ENCODE assay signal across 35 mouse cellular contexts in genomic region chr1:153836036-153836435, GRCm38 (mm10). TPM values are rescaled to one million over a fixed set of nuclear protein-coding genes. Genes with fewer than 3 reads are reported as not detected.
DNase-seq lines count a peak whose midpoint lies in the region; ATAC-seq and TF ChIP-seq lines count a peak whose summit lies in the region.
"Had no signal": no experiment of that assay in that cellular context is flagged by ENCODE, and none has a peak within 500 bp of the region (broad histone marks: within the 10 kb centered on the region; RNA-seq: fewer than 3 reads in every experiment).

No protein-coding gene starts in this region.

- TF ChIP-seq POLR2A in bone marrow macrophage, adult 2 months (IDR thresholded peaks at IDR 0.05; ENCODE audit: borderline replicate concordance, low read depth, low read length): no peak

- ATAC-seq in lung, postnatal 0 days: no peak
- no peak for ATAC-seq in inflammation-experienced regulatory T-cells, adult 6 months
- ATAC-seq: forebrain, embryonic 14.5 days; forebrain, postnatal 0 days; hindbrain, embryonic 16.5 days; intestine, embryonic 16.5 days had no signal

- H3K36me3 ChIP-seq in lung, postnatal 0 days (ENCODE audit: insufficient read depth, low read length): no peaks in the 10 kb centered on the region
- H3K36me3 ChIP-seq: embryonic facial prominence, embryonic 15.5 days; G1E; heart, embryonic 15.5 days; hindbrain, embryonic 10.5 days; hindbrain, embryonic 13.5 days had no signal

- no peak for TF ChIP-seq EP300 in lung, postnatal 0 days (IDR thresholded peaks at IDR 0.05)

- DNase-seq in lung, postnatal 0 days (ENCODE audit: low spot score): peak; percentile 18
- DNase-seq in lung, adult 18-20 months: no peak
- peak; percentile 36 for DNase-seq in Muller cell, postnatal 12 days (ENCODE audit: inconsistent ontology term)
- DNase-seq in thymus, postnatal 14 days: no peak
- DNase-seq in frontal cortex, postnatal 25 days (ENCODE audit: low spot score in 2 of 2): no peak
- DNase-seq: adrenal gland, postnatal 10 days; adrenal gland, postnatal 36 days; B cell, adult 2 months; cerebellum, adult 11-12 months; cerebellum, adult 8-10 months; cerebellum, postnatal 10 days; cerebellum, postnatal 36 days; embryo, embryonic 11 days; forebrain, postnatal 0 days; gastrocnemius, adult 2 months; gastrocnemius, postnatal 14 days; heart, postnatal 10 days; heart, postnatal 36 days; kidney, adult 8-10 months had no signal

- H3K9me3 ChIP-seq in lung, postnatal 0 days (ENCODE audit: low read length): no peaks in the 10 kb centered on the region
- H3K9me3 ChIP-seq: embryonic facial prominence, embryonic 15.5 days; G1E; heart, embryonic 15.5 days; hindbrain, embryonic 10.5 days; hindbrain, embryonic 13.5 days had no signal

- H3K4me1 ChIP-seq in lung, postnatal 0 days (ENCODE audit: insufficient read depth, low read depth, low read length): no peaks in the 10 kb centered on the region
- peaks cover 9% of the 10 kb centered on the region for H3K4me1 ChIP-seq in bone marrow macrophage, adult 2 months (ENCODE audit: control insufficient read depth, insufficient read depth, low read length)
- H3K4me1 ChIP-seq: embryonic facial prominence, embryonic 15.5 days; heart, embryonic 15.5 days; hindbrain, embryonic 10.5 days; hindbrain, embryonic 13.5 days had no signal

- no peak for TF ChIP-seq CTCF in lung, postnatal 0 days (IDR thresholded peaks at IDR 0.05)
- no peak for TF ChIP-seq CTCF in bone marrow macrophage, adult 2 months (IDR thresholded peaks at IDR 0.05; ENCODE audit: low read depth, low read length)

- WGBS in lung, postnatal 0 days: 62% methylated on average over 4 of the region's 4 CpGs

- no peak overlapping the region for H3K9ac ChIP-seq in lung, postnatal 0 days (replicated peaks; ENCODE audit: low read depth)
- H3K9ac ChIP-seq: embryonic facial prominence, embryonic 15.5 days; forebrain, postnatal 0 days; heart, embryonic 15.5 days; hindbrain, embryonic 13.5 days had no signal

- H3K27ac ChIP-seq in lung, postnatal 0 days (ENCODE audit: low read length): no peak overlapping the region
- peak overlapping the region; percentile 17; the same call in 1 of the 2 replicates for H3K27ac ChIP-seq in bone marrow macrophage, adult 2 months (ENCODE audit: insufficient read depth, low read depth, low read length)
- H3K27ac ChIP-seq: embryonic facial prominence, embryonic 15.5 days; gastrocnemius, adult 2 months; heart, embryonic 15.5 days; hindbrain, embryonic 10.5 days; hindbrain, embryonic 13.5 days had no signal

- no peak overlapping the region for H3K4me3 ChIP-seq in lung, postnatal 0 days (ENCODE audit: low read depth, low read length)
- no peak overlapping the region for H3K4me3 ChIP-seq in bone marrow macrophage, adult 2 months (ENCODE audit: insufficient read depth, low read length)
- H3K4me3 ChIP-seq: embryonic facial prominence, embryonic 15.5 days; gastrocnemius, adult 2 months; heart, embryonic 15.5 days; hindbrain, embryonic 10.5 days; hindbrain, embryonic 13.5 days had no signal

- H3K4me2 ChIP-seq in lung, postnatal 0 days (replicated peaks; ENCODE audit: low read depth, low read length): no peak overlapping the region
- H3K4me2 ChIP-seq: embryonic facial prominence, embryonic 15.5 days; heart, embryonic 11.5 days; heart, embryonic 15.5 days; hindbrain, embryonic 13.5 days had no signal

- H3K27me3 ChIP-seq in lung, postnatal 0 days (replicated peaks; ENCODE audit: insufficient read depth, low read length): no peaks in the 10 kb centered on the region
- H3K27me3 ChIP-seq: CH12.LX; embryonic facial prominence, embryonic 15.5 days; heart, embryonic 15.5 days; hindbrain, embryonic 13.5 days had no signal

RNA-seq across cellular contexts. Expression of gene Rgsl1, which starts 7.9 kb away (rescaled TPM):
- polyA plus RNA-seq in lung, postnatal 0 days (2015; fragmentation: Nextera tagmentation; extraction: Ambion mirVana): 0.07 and 0.10 TPM in 2 replicates
- 0.36 and 0.49 TPM in 2 replicates for polyA plus RNA-seq in bone marrow macrophage, adult 2 months (2012; ENCODE audit: insufficient read depth, insufficient read length, missing spikeins)
- under 1 TPM in 2 of 3 experiments, not detected in 1; 0.17 to 0.26 TPM for polyA plus RNA-seq in inflammation-experienced regulatory T-cells, adult 6 months (2017; shearing (Covaris generic))
- polyA plus RNA-seq: embryonic facial prominence, embryonic 11.5 days; forebrain, embryonic 11.5 days; G1E; heart, embryonic 11.5 days; heart, embryonic 15.5 days; hindbrain, embryonic 10.5 days; intestine, embryonic 16.5 days had no signal

RNA-seq across cellular contexts. Expression of gene Teddm1b, which starts 38.1 kb away (rescaled TPM):
- polyA plus RNA-seq in lung, postnatal 0 days (2015; fragmentation: Nextera tagmentation; extraction: Ambion mirVana): 0.07 and 0.11 TPM in 2 replicates
- not detected in 2 replicates for polyA plus RNA-seq in bone marrow macrophage, adult 2 months (2012; ENCODE audit: insufficient read depth, insufficient read length, missing spikeins)
- polyA plus RNA-seq in inflammation-experienced regulatory T-cells, adult 6 months (2017; shearing (Covaris generic)): under 1 TPM in 1 of 3 experiments, not detected in 2; 0.46 TPM
- polyA plus RNA-seq: brain, embryonic 14.5 days; cortical plate, adult 2 months; G1E had no signal

RNA-seq across cellular contexts. Expression of gene Teddm1a, which starts 55.5 kb away (rescaled TPM):
- polyA plus RNA-seq in lung, postnatal 0 days (2015; fragmentation: Nextera tagmentation; extraction: Ambion mirVana): not detected in 2 replicates
- not detected in 2 replicates for polyA plus RNA-seq in bone marrow macrophage, adult 2 months (2012; ENCODE audit: insufficient read depth, insufficient read length, missing spikeins)
- polyA plus RNA-seq in inflammation-experienced regulatory T-cells, adult 6 months (2017; shearing (Covaris generic)): under 1 TPM in 1 of 3 experiments, not detected in 2; 0.78 TPM
- polyA plus RNA-seq: brain, embryonic 14.5 days; cortical plate, adult 2 months; embryonic facial prominence, embryonic 11.5 days; embryonic facial prominence, embryonic 15.5 days; forebrain, embryonic 11.5 days; forebrain, embryonic 14.5 days; G1E; heart, embryonic 11.5 days; heart, embryonic 15.5 days; hindbrain, embryonic 10.5 days; hindbrain, embryonic 13.5 days; hindbrain, embryonic 16.5 days; intestine, embryonic 16.5 days had no signal

Comparison
In these comparisons a context has a peak if more than half of its experiments do, and no peak if none do; other contexts are left out.
1. DNase-seq: peak in lung, postnatal 0 days (single experiment) and Muller cell, postnatal 12 days (single experiment); none in lung, adult 18-20 months (0 of 2), thymus, postnatal 14 days (single experiment) and frontal cortex, postnatal 25 days (0 of 2).